Mouse (Mus musculus) layer of hippocampus, postnatal 25 days (tissue): ENCODE results near the gene Arid5b. TPM values are rescaled to one million over a fixed set of nuclear protein-coding genes. Genes with fewer than 3 reads are reported as not detected.
A peak's percentile ranks its signal among the peaks of the same experiment; 100 is the strongest.

Experiments used
- DNase-seq, 2 experiments: peaks; one replicate each; pipeline ENCODE4 v3.0.0; 2022; ENCODE audit warnings: mixed read lengths in 2 of 2, low spot score in 1 of 2; ENCODE audit errors: extremely low spot score in 1 of 2
- total RNA-seq, 2 experiments: library from RNA; stranded (reverse); gene quantifications; 2 replicates each; pipeline ENCODE4 v1.2.3; 2021

Gene Arid5b
- total RNA-seq, 2 experiments from 2014 or later = 21.5 to 22.8 TPM

DNA sequence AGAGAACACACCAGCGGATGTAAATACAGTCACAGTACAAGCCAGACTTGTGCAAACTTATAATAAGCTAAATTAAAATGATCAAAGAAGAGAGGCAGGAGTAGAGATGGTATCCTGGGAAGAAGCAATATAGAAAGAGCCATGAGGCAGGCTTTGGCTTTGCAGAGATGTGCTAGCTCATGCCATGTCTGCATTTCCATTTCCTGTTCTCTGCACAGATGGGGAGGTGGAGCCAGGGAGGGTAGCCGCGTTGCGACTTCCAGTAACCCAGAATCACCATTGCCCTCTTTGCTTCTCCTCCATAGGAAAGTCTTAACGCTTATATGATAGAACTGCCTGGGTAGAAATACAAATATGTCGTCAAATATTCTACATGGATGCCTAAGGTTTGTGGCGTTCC, 74.7 kb downstream of the Arid5b start:
- DNase-seq = no peak

DNA sequence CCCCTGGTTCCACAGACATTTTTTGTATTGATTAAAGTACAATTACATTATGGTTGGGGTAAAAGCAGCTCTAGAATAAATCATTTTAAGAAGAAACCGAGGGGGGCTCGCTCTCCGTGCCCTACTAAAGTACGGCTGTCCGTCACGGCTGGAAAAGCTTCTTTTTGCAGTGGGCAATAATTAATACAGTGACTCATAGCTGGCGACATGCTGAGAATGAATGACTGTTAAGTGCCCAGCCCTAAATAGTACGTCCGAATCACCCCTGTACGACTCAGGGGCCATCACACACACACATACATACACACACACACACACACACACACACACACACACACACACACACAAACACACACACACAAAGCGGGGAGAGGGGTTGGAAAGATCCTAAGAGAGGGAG, 75.2 kb downstream of the Arid5b start:
- no peak for DNase-seq

DNA sequence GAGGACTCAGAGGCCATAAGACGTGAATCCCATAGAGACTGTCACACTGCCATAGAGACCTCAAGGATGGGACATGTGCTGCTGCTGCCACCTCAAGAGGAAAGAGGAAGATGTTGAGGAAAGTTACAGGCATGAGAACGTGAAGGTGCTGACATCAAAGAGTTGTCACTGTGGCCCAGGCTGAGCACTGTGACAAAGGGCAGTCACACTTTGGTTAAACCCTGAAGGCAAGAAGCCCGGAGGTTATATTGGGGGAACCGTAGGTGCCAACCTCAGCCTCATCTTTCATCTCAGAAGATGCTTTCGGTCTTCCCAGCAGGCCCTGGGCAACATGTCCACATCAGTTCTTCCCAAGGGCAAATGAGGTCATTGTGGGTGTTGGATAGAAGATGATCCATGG, 79.1 kb downstream of the Arid5b start:
- no peak for DNase-seq

DNA sequence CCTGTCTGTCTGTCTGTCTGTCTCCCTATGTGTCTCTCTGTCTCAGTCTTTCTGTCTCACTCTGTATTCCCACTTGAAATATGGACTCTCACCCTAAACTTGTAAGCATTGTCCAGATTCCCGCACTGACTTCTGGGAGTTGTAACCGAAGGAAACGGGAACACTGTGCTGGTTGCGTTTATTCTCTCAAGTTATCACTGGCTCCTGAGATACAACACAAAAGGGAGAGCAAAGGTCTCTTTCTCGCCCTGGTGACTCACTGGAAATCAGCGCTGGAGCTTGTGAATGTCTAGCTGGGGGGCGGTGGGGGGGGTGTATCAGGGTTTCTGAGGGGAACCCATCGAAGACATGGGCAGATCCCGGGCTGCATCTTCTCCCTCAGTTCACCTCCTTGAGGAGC, 82.2 kb downstream of the Arid5b start:
- DNase-seq = no peak

DNA sequence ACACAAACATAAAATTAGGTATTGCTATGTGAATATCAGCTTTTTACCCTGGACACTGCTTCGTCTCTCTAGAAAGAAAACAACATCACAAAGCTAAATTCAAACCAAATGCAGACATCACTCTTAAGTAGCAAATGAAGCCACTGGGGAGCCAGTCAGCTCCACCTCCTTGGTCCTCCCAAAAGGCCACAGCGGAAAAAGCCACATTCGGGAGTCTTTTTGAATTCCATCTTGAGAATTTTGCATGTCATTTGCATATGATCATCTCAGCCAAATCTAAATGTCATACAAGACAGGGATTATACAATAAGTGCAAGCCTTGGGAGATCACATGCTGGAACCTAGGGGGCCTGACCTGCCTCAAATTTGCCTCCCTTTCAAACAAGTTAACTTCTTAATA, 85.0 kb downstream of the Arid5b start:
- no peak for DNase-seq

- no peak for DNase-seq
Measured at GRCm38 (mm10) chr10:68192824-68193255, 85.7 kb downstream of the Arid5b start.

- peak in 1 of 2 experiments; percentile 63 for DNase-seq
Measured at GRCm38 (mm10) chr10:68191691-68192380, 86.7 kb downstream of the Arid5b start.

- DNase-seq = no peak
Measured at GRCm38 (mm10) chr10:68191146-68191545, 87.4 kb downstream of the Arid5b start.

DNA sequence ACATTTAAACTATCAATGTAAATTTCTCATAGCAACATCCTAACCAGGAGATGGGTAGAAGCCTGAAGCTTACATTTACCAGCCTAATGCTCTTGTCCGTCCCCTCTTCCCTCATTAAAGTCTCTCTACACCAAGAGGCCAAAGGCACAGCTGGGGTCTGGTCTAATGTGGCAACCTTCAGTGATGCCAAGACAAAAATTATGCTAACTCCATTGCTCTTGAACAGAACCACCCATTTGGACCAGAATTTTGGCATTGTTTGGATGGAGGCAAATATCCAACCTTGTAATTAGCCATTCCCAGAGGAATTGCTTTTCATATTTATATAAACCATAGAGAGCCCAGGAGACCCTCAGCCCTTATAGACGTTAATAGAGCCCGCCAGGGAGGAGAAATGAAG, 88.7 kb downstream of the Arid5b start:
- DNase-seq = no peak

DNA sequence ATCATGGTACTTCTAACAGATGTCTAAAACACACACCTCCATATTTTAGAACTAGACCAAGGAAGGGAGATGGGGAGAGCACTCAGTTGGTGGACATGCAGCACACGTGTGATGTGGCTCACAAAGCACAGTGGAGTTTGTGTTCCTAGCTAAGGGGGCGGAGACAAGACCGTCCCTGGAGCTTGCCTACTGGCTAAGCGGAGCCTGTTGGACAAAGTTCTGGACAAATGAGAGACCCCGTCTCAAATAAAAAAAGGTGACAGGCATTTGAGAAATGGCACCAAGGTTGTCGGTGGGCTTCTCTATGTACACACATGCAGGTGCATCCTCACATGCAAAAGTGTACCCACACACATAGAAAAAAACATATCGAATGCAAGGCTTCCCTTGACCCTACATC, 95.4 kb downstream of the Arid5b start:
- DNase-seq = no peak

DNA sequence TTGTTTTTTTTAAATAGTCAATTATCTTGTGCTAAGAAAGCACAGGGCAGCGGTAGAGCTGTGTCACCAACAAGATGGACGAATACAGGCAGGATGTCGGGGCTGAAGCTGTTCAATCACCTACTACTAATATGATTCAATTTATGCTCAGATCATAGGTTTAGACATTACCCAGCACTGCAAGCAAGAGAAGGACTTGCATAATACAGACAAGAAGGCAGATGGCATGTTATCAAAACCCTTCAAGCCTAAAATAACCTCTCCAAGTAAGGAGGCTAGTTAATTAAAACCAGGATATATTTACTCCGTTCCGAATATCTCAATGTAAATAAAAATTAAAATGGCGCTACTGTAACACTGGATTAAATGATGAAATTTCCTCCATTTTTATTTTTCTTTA, 96.3 kb downstream of the Arid5b start:
- DNase-seq = no peak

DNA sequence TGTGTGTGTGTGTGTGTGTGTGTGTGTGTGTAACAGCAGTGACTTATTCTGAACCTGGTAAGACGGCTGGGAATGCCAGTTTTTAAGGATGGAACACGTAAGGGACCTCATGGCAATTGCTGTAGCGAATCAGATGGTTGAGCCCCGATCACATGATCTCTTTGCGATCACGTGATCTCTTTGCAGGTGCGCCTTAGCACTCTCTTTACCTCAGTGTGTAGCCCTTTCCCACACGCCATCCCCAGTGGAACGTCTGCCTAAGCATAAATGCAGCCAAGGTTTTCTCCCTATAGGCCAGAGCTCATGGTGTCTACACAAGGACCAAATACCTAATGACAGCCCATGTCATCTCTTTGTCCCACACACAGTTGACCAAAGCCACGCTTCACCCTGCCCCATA, 97.4 kb downstream of the Arid5b start:
- no peak for DNase-seq

DNA sequence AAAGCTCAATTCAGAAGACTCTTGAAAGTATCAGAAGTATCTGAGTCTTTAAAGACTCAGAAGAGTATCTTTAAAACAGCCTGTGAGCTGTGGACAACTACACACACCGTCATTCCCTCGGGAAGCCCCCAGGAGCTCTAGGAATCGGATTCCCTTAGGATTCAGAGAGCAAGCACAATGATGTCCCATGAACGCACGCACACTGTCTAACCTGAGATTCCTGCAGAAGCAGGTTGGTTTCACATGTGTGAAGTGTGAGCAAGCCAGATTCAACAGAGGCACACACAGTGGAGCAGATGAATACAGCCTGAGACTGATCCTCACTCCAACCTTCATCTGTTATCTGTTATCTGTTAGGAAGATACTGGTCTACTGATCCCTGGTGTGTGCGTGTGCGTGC, 97.8 kb downstream of the Arid5b start:
- DNase-seq = no peak

DNA sequence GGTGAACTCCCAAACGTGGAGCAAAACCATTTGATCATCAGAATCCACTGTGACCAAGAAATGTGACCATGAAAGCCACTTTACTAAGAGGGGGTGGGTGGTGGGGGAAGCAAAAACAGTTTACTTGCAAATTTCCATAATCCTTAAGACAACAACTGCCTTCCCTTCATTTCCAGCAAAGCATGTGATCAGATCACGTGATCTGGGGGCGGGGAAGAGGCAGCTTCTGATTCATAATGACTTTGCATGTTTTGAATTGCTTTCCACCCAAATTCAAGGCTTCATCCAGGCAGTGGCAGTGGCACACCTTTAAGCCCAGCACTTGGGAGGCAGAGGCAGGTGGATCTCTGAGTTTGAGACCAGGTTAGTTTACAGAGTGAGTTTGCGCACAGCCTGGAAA, 98.4 kb downstream of the Arid5b start:
- DNase-seq = no peak

GRCm38 (mm10) chr10:68179741-68180140, 98.8 kb downstream of the Arid5b start:
- DNase-seq = no peak

GRCm38 (mm10) chr10:68179339-68179738, 99.2 kb downstream of the Arid5b start:
- no peak for DNase-seq

DNA sequence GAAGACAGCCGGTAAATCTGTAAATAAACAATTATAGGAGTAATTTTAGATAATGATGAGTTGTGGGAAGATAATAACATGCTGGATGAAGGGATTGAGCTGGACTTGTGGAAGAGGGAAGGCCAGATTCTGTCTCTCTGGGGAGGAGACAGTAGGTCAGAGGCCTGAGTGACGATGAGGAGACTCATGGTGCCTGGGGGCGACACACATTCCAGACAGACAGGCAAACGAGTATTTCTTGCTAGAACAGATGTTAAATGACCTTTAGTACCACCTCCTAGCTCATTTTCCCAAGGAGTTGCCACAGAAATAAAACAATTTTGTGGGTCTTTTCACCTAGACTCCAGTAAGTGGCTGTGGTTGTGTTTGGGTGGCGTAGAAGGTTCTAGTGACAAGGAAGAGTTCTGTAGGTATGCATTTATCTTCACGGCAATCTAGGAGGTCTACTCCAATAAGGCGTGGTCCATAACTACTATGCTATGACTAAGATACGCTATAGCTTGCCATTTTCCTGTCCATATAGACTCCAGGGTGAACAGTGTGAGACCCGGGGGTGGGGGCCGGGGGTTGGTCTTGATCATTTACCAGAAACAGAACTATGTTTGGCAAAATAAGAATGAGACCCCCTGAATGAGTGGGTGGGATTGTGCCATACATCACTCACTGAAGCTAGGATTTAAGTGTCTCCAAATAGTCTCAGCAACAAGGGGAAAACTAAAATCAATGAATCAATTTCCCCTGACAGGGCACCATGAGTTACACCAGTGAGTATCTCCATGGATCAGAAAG, 100.6 kb downstream of the Arid5b start:
- DNase-seq = no peak

- no peak for DNase-seq
Measured at GRCm38 (mm10) chr10:68175811-68176210, 102.7 kb downstream of the Arid5b start.

GRCm38 (mm10) chr10:68173634-68174033, 104.9 kb downstream of the Arid5b start:
- DNase-seq = no peak

GRCm38 (mm10) chr10:68172906-68173305, 105.6 kb downstream of the Arid5b start:
- no peak for DNase-seq

DNA sequence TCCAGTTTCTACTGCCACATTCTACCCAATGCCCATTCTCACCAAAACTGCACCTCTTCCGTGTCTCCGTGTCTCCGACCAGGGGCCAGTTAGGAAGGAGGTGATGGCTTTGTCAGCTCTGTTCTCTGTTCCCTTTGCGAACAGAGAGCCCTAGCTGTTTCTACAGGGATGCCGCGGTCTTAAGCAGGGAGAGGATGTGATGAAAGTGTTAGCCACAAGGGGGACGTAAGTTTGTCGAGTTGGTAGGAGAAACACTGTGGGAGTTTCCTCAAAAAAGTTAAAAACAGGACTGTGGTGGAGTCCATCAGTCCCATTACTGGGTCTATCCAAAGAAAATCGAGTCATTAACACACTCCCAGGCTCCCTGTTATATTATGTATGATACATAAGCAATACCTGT, 106.6 kb downstream of the Arid5b start:
- no peak for DNase-seq

GRCm38 (mm10) chr10:68168613-68169012, 109.9 kb downstream of the Arid5b start:
- no peak for DNase-seq
